Mouse (Mus musculus): Measurements from ENCODE around the gene Sez6. TPM values are rescaled to one million over a fixed set of nuclear protein-coding genes. Genes with fewer than 3 reads are reported as not detected.

Sez6 gene
- 0.77 and 0.80 TPM in 2 replicates for polyA plus RNA-seq (2015; fragmentation: Nextera tagmentation; extraction: Ambion mirVana)

- WGBS: under 1% methylated on average over 73 of the region's 94 CpGs
- Histone ChIP-seq H3K9ac (ENCODE audit: low read depth, low read length) (no peak within 1 kb of the TSS), H3K36me3 (ENCODE audit: control insufficient read depth, insufficient read depth) (no peaks in the 10 kb centered on the region), H3K4me1 (replicated peaks; ENCODE audit: control insufficient read depth, insufficient read depth, low read length) (0 out of 2 replicates have a peak, but pooled peaks cover 6% of the 10 kb centered on the region), H3K9me3 (ENCODE audit: control insufficient read depth) (no peaks in the 10 kb centered on the region), H3K27me3 (replicated peaks; ENCODE audit: control insufficient read depth, insufficient read depth, low read length) (peaks cover 65% of the 10 kb centered on the region), H3K4me2 (replicated peaks; ENCODE audit: low read depth) (peak within 1 kb of the TSS; percentile 91), H3K27ac (ENCODE audit: low read depth, low read length) (peak within 1 kb of the TSS; percentile 21; the same call in 1 of the 2 replicates), H3K4me3 (ENCODE audit: low read depth, low read length) (peak within 1 kb of the TSS; percentile 49)
- peak; percentile 40; the same call in 1 of the 2 replicates for TF ChIP-seq CTCF (IDR thresholded peaks at IDR 0.05; ENCODE audit: low read depth)
- peak; percentile 68 for ATAC-seq
These were observed at the start of gene Sez6 for GRCm38 (mm10) chr11:77930751-77931540. TSS of gene Sez6 (plus strand) at chr11:77930800.

- H3K36me3 ChIP-seq (ENCODE audit: control insufficient read depth, insufficient read depth): peaks cover 7% of the 10 kb centered on the region; the same call in 1 of the 2 replicates
- peak; percentile 39; the same call in 1 of the 2 replicates for ATAC-seq
- no peak overlapping the region for H3K4me2 ChIP-seq (replicated peaks; ENCODE audit: low read depth)
- no peaks in the 10 kb centered on the region for H3K4me1 ChIP-seq (replicated peaks; ENCODE audit: control insufficient read depth, insufficient read depth, low read length)
- 38% methylated on average over 10 of the region's 10 CpGs for WGBS
- H3K9ac ChIP-seq (ENCODE audit: low read depth, low read length): no peak overlapping the region
- H3K27me3 ChIP-seq (replicated peaks; ENCODE audit: control insufficient read depth, insufficient read depth, low read length): no peaks in the 10 kb centered on the region
- no peak overlapping the region for H3K4me3 ChIP-seq (ENCODE audit: low read depth, low read length)
- TF ChIP-seq CTCF (IDR thresholded peaks at IDR 0.05; ENCODE audit: low read depth): no peak
- no peaks in the 10 kb centered on the region for H3K9me3 ChIP-seq (ENCODE audit: control insufficient read depth)
- no peak overlapping the region for H3K27ac ChIP-seq (ENCODE audit: low read depth, low read length)
These were observed 45.9 kb upstream of the Sez6 start for GRCm38 (mm10) chr11:77884524-77885245.

DNA sequence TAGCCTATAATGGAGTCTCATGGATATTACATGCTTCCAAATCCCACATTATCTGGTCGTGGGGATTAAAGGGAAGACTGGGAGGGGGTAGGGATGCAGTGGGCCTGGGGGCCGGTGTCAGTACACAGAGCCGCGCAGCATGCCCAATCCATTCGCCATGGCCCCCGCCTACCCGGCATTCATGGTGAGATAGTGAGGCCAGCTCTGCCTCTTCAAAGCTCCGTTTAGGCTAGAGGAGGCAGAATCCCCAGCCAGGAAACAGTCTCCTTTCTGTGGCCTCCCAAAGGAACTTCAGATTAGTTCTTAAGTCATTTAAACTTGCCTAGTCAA lies 45.4 kb upstream of the Sez6 start:
- H3K36me3 ChIP-seq (ENCODE audit: control insufficient read depth, insufficient read depth): peaks cover 7% of the 10 kb centered on the region; the same call in 1 of the 2 replicates
- no peak overlapping the region for H3K4me2 ChIP-seq (replicated peaks; ENCODE audit: low read depth)
- H3K4me1 ChIP-seq (replicated peaks; ENCODE audit: control insufficient read depth, insufficient read depth, low read length): no peaks in the 10 kb centered on the region
- H3K9ac ChIP-seq (ENCODE audit: low read depth, low read length): no peak overlapping the region
- no peak for TF ChIP-seq CTCF (IDR thresholded peaks at IDR 0.05; ENCODE audit: low read depth)
- no peaks in the 10 kb centered on the region for H3K27me3 ChIP-seq (replicated peaks; ENCODE audit: control insufficient read depth, insufficient read depth, low read length)
- H3K4me3 ChIP-seq (ENCODE audit: low read depth, low read length): no peak overlapping the region
- H3K9me3 ChIP-seq (ENCODE audit: control insufficient read depth): no peaks in the 10 kb centered on the region
- WGBS: 57% methylated on average over 8 of the region's 8 CpGs
- H3K27ac ChIP-seq (ENCODE audit: low read depth, low read length): no peak overlapping the region
- ATAC-seq: no peak

DNA sequence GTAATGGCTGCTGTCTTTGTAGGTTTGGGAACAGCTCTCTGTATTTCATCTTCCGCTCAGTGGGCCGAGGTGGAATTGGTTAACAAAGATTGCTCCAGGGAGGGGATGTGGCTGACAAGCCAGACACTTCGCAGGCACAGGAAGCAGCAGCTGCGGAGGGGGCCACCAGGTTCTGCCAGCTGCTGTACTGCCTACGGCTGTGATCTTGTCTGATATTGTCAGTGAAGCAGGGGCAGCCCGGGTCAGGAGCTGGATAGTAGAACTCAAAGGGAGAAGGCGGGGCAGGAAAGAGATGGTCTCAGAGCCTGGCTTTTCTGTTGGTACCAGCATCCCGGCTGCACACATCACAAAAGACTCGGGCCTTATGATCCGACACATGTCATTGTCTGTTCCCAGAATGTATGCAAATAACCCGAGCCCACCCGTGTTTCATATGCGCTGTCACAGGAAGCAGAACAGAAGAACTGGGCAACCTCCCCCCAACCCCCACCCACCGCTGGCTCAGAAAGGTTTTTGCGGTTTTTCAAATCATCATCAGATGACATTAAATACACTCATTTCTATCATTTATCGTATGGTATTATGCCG lies 43.1 kb upstream of the Sez6 start:
- no peaks in the 10 kb centered on the region for H3K27me3 ChIP-seq (replicated peaks; ENCODE audit: control insufficient read depth, insufficient read depth, low read length)
- no peak overlapping the region for H3K27ac ChIP-seq (ENCODE audit: low read depth, low read length)
- 52% methylated on average over 17 of the region's 17 CpGs for WGBS
- no peak for ATAC-seq
- no peaks in the 10 kb centered on the region; the same call in 1 of the 2 replicates for H3K36me3 ChIP-seq (ENCODE audit: control insufficient read depth, insufficient read depth)
- H3K9me3 ChIP-seq (ENCODE audit: control insufficient read depth): no peaks in the 10 kb centered on the region
- H3K4me2 ChIP-seq (replicated peaks; ENCODE audit: low read depth): no peak overlapping the region
- TF ChIP-seq CTCF (IDR thresholded peaks at IDR 0.05; ENCODE audit: low read depth): no peak
- H3K4me3 ChIP-seq (ENCODE audit: low read depth, low read length): no peak overlapping the region
- H3K9ac ChIP-seq (ENCODE audit: low read depth, low read length): no peak overlapping the region
- H3K4me1 ChIP-seq (replicated peaks; ENCODE audit: control insufficient read depth, insufficient read depth, low read length): no peaks in the 10 kb centered on the region

GRCm38 (mm10) chr11:77888846-77889245 lies 41.8 kb upstream of the Sez6 start:
- peaks cover 3% of the 10 kb centered on the region for H3K4me1 ChIP-seq (replicated peaks; ENCODE audit: control insufficient read depth, insufficient read depth, low read length)
- H3K4me2 ChIP-seq (replicated peaks; ENCODE audit: low read depth): no peak overlapping the region
- H3K27me3 ChIP-seq (replicated peaks; ENCODE audit: control insufficient read depth, insufficient read depth, low read length): no peaks in the 10 kb centered on the region
- H3K4me3 ChIP-seq (ENCODE audit: low read depth, low read length): no peak overlapping the region
- WGBS: 78% methylated on average over 5 of the region's 5 CpGs
- no peak for ATAC-seq
- no peaks in the 10 kb centered on the region for H3K9me3 ChIP-seq (ENCODE audit: control insufficient read depth)
- no peak for TF ChIP-seq CTCF (IDR thresholded peaks at IDR 0.05; ENCODE audit: low read depth)
- no peak overlapping the region for H3K27ac ChIP-seq (ENCODE audit: low read depth, low read length)
- H3K9ac ChIP-seq (ENCODE audit: low read depth, low read length): no peak overlapping the region
- H3K36me3 ChIP-seq (ENCODE audit: control insufficient read depth, insufficient read depth): no peaks in the 10 kb centered on the region; the same call in 1 of the 2 replicates

- Histone ChIP-seq H3K36me3 (ENCODE audit: control insufficient read depth, insufficient read depth) (no peaks in the 10 kb centered on the region; the same call in 1 of the 2 replicates), H3K4me1 (replicated peaks; ENCODE audit: control insufficient read depth, insufficient read depth, low read length) (peaks cover 4% of the 10 kb centered on the region), H3K27me3 (replicated peaks; ENCODE audit: control insufficient read depth, insufficient read depth, low read length) (no peaks in the 10 kb centered on the region), H3K9me3 (ENCODE audit: control insufficient read depth) (no peaks in the 10 kb centered on the region), H3K4me3 (ENCODE audit: low read depth, low read length) (no peak overlapping the region), H3K4me2 (replicated peaks; ENCODE audit: low read depth) (no peak overlapping the region), H3K27ac (ENCODE audit: low read depth, low read length) (no peak overlapping the region), H3K9ac (ENCODE audit: low read depth, low read length) (no peak overlapping the region)
- no peak for TF ChIP-seq CTCF (IDR thresholded peaks at IDR 0.05; ENCODE audit: low read depth)
- WGBS: 22% methylated on average over 1 of the region's 2 CpGs
- no peak for ATAC-seq
These were observed 41.1 kb upstream of the Sez6 start for GRCm38 (mm10) chr11:77889484-77889883.
